Mouse (Mus musculus) forebrain, embryonic 12.5 days (tissue): ENCODE results near the gene Arhgap21. TPM values are rescaled to one million over a fixed set of nuclear protein-coding genes. Genes with fewer than 3 reads are reported as not detected.

Source experiments
- ATAC-seq: fragments of 200-750 bp; cut with Nextera tagmentation; 2 replicates; pipeline ENCODE4 v1.8.0; 2017; ENCODE audit warnings: moderate TSS enrichment; ENCODE audit not compliant: low FRiP score
- H3K27ac ChIP-seq: fragments of 300-500 bp; sonication (generic); 2 replicates; pipeline ENCODE4 v1.5.1; 2016; ENCODE audit warnings: mild to moderate bottlenecking
- H3K27me3 ChIP-seq: fragments of 300-500 bp; sonication (generic); 2 replicates; pipeline ENCODE4 v1.6.1; 2016; ENCODE audit warnings: mild to moderate bottlenecking
- H3K36me3 ChIP-seq: fragments of 300-500 bp; sonication (generic); replicated peaks from 2 replicates; pipeline ENCODE4 v1.6.1; 2016; ENCODE audit warnings: mild to moderate bottlenecking
- H3K4me1 ChIP-seq: fragments of 300-500 bp; sonication (generic); 2 replicates; pipeline ENCODE4 v1.6.1; 2016
- H3K4me2 ChIP-seq: fragments of 300-500 bp; sonication (generic); 2 replicates; pipeline ENCODE4 v1.6.1; 2016; ENCODE audit warnings: mild to moderate bottlenecking, moderate library complexity
- H3K4me3 ChIP-seq: fragments of 300-500 bp; sonication (generic); replicated peaks from 2 replicates; pipeline ENCODE4 v1.5.1; 2016; ENCODE audit warnings: mild to moderate bottlenecking
- H3K9ac ChIP-seq: fragments of 300-500 bp; sonication (generic); 2 replicates; pipeline ENCODE4 v1.6.1; 2016; ENCODE audit warnings: mild to moderate bottlenecking
- H3K9me3 ChIP-seq: fragments of 300-500 bp; sonication (generic); 2 replicates; pipeline ENCODE4 v1.6.1; 2016
- WGBS: fragments of 180-500 bp; shearing (Covaris S2); methylation state at CpG from one replicate; pipeline ENCODE4 v1.1.7; 2016; 5-methylcytosine and 5-hydroxymethylcytosine counted together
- polyA plus RNA-seq: library from polyadenylated mRNA; unstranded; fragments of >200 nt; fragmentation: Nextera tagmentation; extraction: Ambion mirVana; gene quantifications from 2 replicates; pipeline ENCODE4 v1.2.1, GENCODE M21; 2016

Arhgap21 gene
- polyA plus RNA-seq, 1 experiment from 2014 or later = 55.8 TPM

- Histone ChIP-seq H3K4me1 (peaks cover 60% of the 10 kb centered on the region), H3K9me3 (no peaks in the 10 kb centered on the region), H3K27ac (0 out of 2 replicates have a peak overlapping the region, but pooled peaks have one; percentile 19), H3K9ac (peak overlapping the region; percentile 38; the same call in 1 of the 2 replicates), H3K4me2 (peak overlapping the region; percentile 35), H3K27me3 (no peaks in the 10 kb centered on the region), H3K36me3 (no peaks in the 10 kb centered on the region), H3K4me3 (no peak overlapping the region)
- WGBS = 84% methylated on average over 5 of the region's 5 CpGs
- no peak for ATAC-seq
Measured at GRCm38 (mm10) chr2:20963226-20963805, 5.4 kb downstream of the Arhgap21 start.

- Histone ChIP-seq H3K9ac (peak overlapping the region; percentile 33; the same call in 1 of the 2 replicates), H3K9me3 (no peaks in the 10 kb centered on the region), H3K36me3 (no peaks in the 10 kb centered on the region), H3K4me2 (peak overlapping the region; percentile 34), H3K4me3 (no peak overlapping the region), H3K27ac (0 out of 2 replicates have a peak overlapping the region, but pooled peaks have one; percentile 27), H3K27me3 (no peaks in the 10 kb centered on the region), H3K4me1 (peaks cover 60% of the 10 kb centered on the region)
- no peak for ATAC-seq
- 29% methylated on average over 2 of the region's 2 CpGs for WGBS
Measured at GRCm38 (mm10) chr2:20962284-20962683, 6.4 kb downstream of the Arhgap21 start.

GRCm38 (mm10) chr2:20961825-20962224 lies 6.9 kb downstream of the Arhgap21 start:
- Histone ChIP-seq H3K36me3 (no peaks in the 10 kb centered on the region), H3K27me3 (no peaks in the 10 kb centered on the region), H3K4me1 (peaks cover 62% of the 10 kb centered on the region), H3K4me2 (peak overlapping the region; percentile 34), H3K9ac (peak overlapping the region; percentile 33; the same call in 1 of the 2 replicates), H3K27ac (0 out of 2 replicates have a peak overlapping the region, but pooled peaks have one; percentile 36), H3K4me3 (no peak overlapping the region), H3K9me3 (no peaks in the 10 kb centered on the region)
- no peak for ATAC-seq
- 43% methylated on average over 6 of the region's 6 CpGs for WGBS

- H3K4me2 ChIP-seq = peak overlapping the region; percentile 15; the same call in 1 of the 2 replicates
- no peaks in the 10 kb centered on the region for H3K9me3 ChIP-seq
- peaks cover 64% of the 10 kb centered on the region for H3K4me1 ChIP-seq
- H3K27ac ChIP-seq = no peak overlapping the region
- WGBS = 48% methylated on average over 8 of the region's 8 CpGs
- H3K9ac ChIP-seq = no peak overlapping the region
- no peak overlapping the region for H3K4me3 ChIP-seq
- no peaks in the 10 kb centered on the region for H3K27me3 ChIP-seq
- H3K36me3 ChIP-seq = no peaks in the 10 kb centered on the region
- ATAC-seq = peak; percentile 45; the same call in 1 of the 2 replicates
Measured at GRCm38 (mm10) chr2:20961295-20961694, 7.4 kb downstream of the Arhgap21 start.

- Histone ChIP-seq H3K4me1 (peaks cover 66% of the 10 kb centered on the region), H3K27ac (peak overlapping the region; percentile 56; the same call in 1 of the 2 replicates), H3K36me3 (no peaks in the 10 kb centered on the region), H3K9me3 (no peaks in the 10 kb centered on the region), H3K9ac (no peak overlapping the region), H3K4me2 (no peak overlapping the region), H3K27me3 (no peaks in the 10 kb centered on the region), H3K4me3 (no peak overlapping the region)
- no peak for ATAC-seq
- WGBS = 76% methylated on average over 8 of the region's 8 CpGs
Measured at GRCm38 (mm10) chr2:20960668-20961035, 8.0 kb downstream of the Arhgap21 start.

- WGBS = 66% methylated on average over 9 of the region's 9 CpGs
- Histone ChIP-seq H3K4me2 (no peak overlapping the region; the same call in 1 of the 2 replicates), H3K9ac (no peak overlapping the region), H3K9me3 (no peaks in the 10 kb centered on the region), H3K4me1 (peaks cover 68% of the 10 kb centered on the region), H3K4me3 (no peak overlapping the region), H3K36me3 (no peaks in the 10 kb centered on the region), H3K27me3 (no peaks in the 10 kb centered on the region), H3K27ac (peak overlapping the region; percentile 56)
- no peak for ATAC-seq
Measured at GRCm38 (mm10) chr2:20959906-20960667, 8.6 kb downstream of the Arhgap21 start.

- no peak overlapping the region for H3K4me2 ChIP-seq
- WGBS = 59% methylated on average over 2 of the region's 2 CpGs
- peaks cover 62% of the 10 kb centered on the region for H3K4me1 ChIP-seq
- H3K9me3 ChIP-seq = no peaks in the 10 kb centered on the region
- no peak overlapping the region for H3K4me3 ChIP-seq
- H3K27ac ChIP-seq = no peak overlapping the region
- no peak overlapping the region for H3K9ac ChIP-seq
- no peaks in the 10 kb centered on the region for H3K27me3 ChIP-seq
- H3K36me3 ChIP-seq = no peaks in the 10 kb centered on the region
- no peak for ATAC-seq
Measured at GRCm38 (mm10) chr2:20959045-20959444, 9.6 kb downstream of the Arhgap21 start.

GRCm38 (mm10) chr2:20957995-20958394 lies 10.7 kb downstream of the Arhgap21 start:
- Histone ChIP-seq H3K27ac (no peak overlapping the region), H3K9me3 (no peaks in the 10 kb centered on the region), H3K4me3 (no peak overlapping the region), H3K9ac (no peak overlapping the region), H3K36me3 (no peaks in the 10 kb centered on the region), H3K4me1 (peaks cover 53% of the 10 kb centered on the region), H3K4me2 (no peak overlapping the region), H3K27me3 (no peaks in the 10 kb centered on the region)
- 83% methylated on average over 1 of the region's 1 CpGs for WGBS
- ATAC-seq = no peak

- ATAC-seq = no peak
- WGBS = 69% methylated on average over 5 of the region's 5 CpGs
- H3K27ac ChIP-seq = no peak overlapping the region
- no peaks in the 10 kb centered on the region for H3K27me3 ChIP-seq
- H3K4me3 ChIP-seq = no peak overlapping the region
- no peak overlapping the region for H3K9ac ChIP-seq
- H3K36me3 ChIP-seq = no peaks in the 10 kb centered on the region
- peaks cover 40% of the 10 kb centered on the region for H3K4me1 ChIP-seq
- no peak overlapping the region for H3K4me2 ChIP-seq
- H3K9me3 ChIP-seq = no peaks in the 10 kb centered on the region
Measured at GRCm38 (mm10) chr2:20956716-20957115, 12.0 kb downstream of the Arhgap21 start.

- WGBS = 35% methylated on average over 6 of the region's 6 CpGs
- Histone ChIP-seq H3K27me3 (no peaks in the 10 kb centered on the region), H3K9ac (no peak overlapping the region), H3K4me1 (peaks cover 39% of the 10 kb centered on the region), H3K4me3 (no peak overlapping the region), H3K4me2 (no peak overlapping the region), H3K9me3 (no peaks in the 10 kb centered on the region), H3K36me3 (no peaks in the 10 kb centered on the region), H3K27ac (peak overlapping the region; percentile 63; the same call in 1 of the 2 replicates)
- ATAC-seq = no peak
Measured at GRCm38 (mm10) chr2:20955996-20956395, 12.7 kb downstream of the Arhgap21 start.

- Histone ChIP-seq H3K4me2 (no peak overlapping the region), H3K4me1 (peaks cover 41% of the 10 kb centered on the region), H3K27ac (0 out of 2 replicates have a peak overlapping the region, but pooled peaks have one; percentile 13), H3K9me3 (no peaks in the 10 kb centered on the region), H3K36me3 (no peaks in the 10 kb centered on the region), H3K27me3 (no peaks in the 10 kb centered on the region), H3K4me3 (no peak overlapping the region), H3K9ac (no peak overlapping the region)
- no peak for ATAC-seq
- WGBS = 60% methylated on average over 8 of the region's 8 CpGs
Measured at GRCm38 (mm10) chr2:20955376-20955775, 13.3 kb downstream of the Arhgap21 start.

- Histone ChIP-seq H3K4me3 (no peak overlapping the region), H3K27ac (no peak overlapping the region), H3K27me3 (no peaks in the 10 kb centered on the region), H3K9ac (no peak overlapping the region), H3K4me2 (no peak overlapping the region), H3K4me1 (peaks cover 38% of the 10 kb centered on the region), H3K9me3 (no peaks in the 10 kb centered on the region), H3K36me3 (no peaks in the 10 kb centered on the region)
- ATAC-seq = no peak
- WGBS = 70% methylated on average over 4 of the region's 4 CpGs
Measured at GRCm38 (mm10) chr2:20952716-20953115, 16.0 kb downstream of the Arhgap21 start.
